Mouse (Mus musculus): ENCODE data around the gene Ubap1.

Gene Ubap1

GRCm38 (mm10) chr4:41353265-41353664, 4.5 kb downstream of the Ubap1 start:
- DNase-seq (ENCODE audit: low read depth, low spot score) = no peak

- DNase-seq (ENCODE audit: low read depth, low spot score) = no peak
Measured at GRCm38 (mm10) chr4:41357154-41357553, 8.4 kb downstream of the Ubap1 start.

GRCm38 (mm10) chr4:41358669-41359068, 9.9 kb downstream of the Ubap1 start:
- no peak for DNase-seq (ENCODE audit: low read depth, low spot score)

- no peak for DNase-seq (ENCODE audit: low read depth, low spot score)
Measured at GRCm38 (mm10) chr4:41359358-41359757, 10.6 kb downstream of the Ubap1 start.

GRCm38 (mm10) chr4:41361059-41361458, 12.3 kb downstream of the Ubap1 start:
- DNase-seq (ENCODE audit: low read depth, low spot score) = no peak

- DNase-seq (ENCODE audit: low read depth, low spot score) = no peak
Measured at GRCm38 (mm10) chr4:41368198-41368597, 19.4 kb downstream of the Ubap1 start.

- DNase-seq (ENCODE audit: low read depth, low spot score) = no peak
Measured at GRCm38 (mm10) chr4:41369702-41370437, 21.1 kb downstream of the Ubap1 start.

- no peak for DNase-seq (ENCODE audit: low read depth, low spot score)
Measured at GRCm38 (mm10) chr4:41377567-41377966, 28.8 kb downstream of the Ubap1 start.

- no peak for DNase-seq (ENCODE audit: low read depth, low spot score)
Measured at GRCm38 (mm10) chr4:41381213-41381950, 32.6 kb downstream of the Ubap1 start.

GRCm38 (mm10) chr4:41386412-41386975, 37.7 kb downstream of the Ubap1 start:
- DNase-seq (ENCODE audit: low read depth, low spot score) = no peak

- peak; percentile 82 for DNase-seq (ENCODE audit: low read depth, low spot score)
Measured at GRCm38 (mm10) chr4:41387755-41388469, 39.1 kb downstream of the Ubap1 start.

GRCm38 (mm10) chr4:41388616-41389015, 39.8 kb downstream of the Ubap1 start:
- no peak for DNase-seq (ENCODE audit: low read depth, low spot score)

- no peak for DNase-seq (ENCODE audit: low read depth, low spot score)
Measured at GRCm38 (mm10) chr4:41389240-41389639, 40.4 kb downstream of the Ubap1 start.

GRCm38 (mm10) chr4:41390122-41390521, 41.3 kb downstream of the Ubap1 start:
- peak; percentile 67 for DNase-seq (ENCODE audit: low read depth, low spot score)

- no peak for DNase-seq (ENCODE audit: low read depth, low spot score)
Measured at GRCm38 (mm10) chr4:41391015-41391414, 42.2 kb downstream of the Ubap1 start.

- no peak for DNase-seq (ENCODE audit: low read depth, low spot score)
Measured at GRCm38 (mm10) chr4:41394651-41395050, 45.9 kb downstream of the Ubap1 start.

GRCm38 (mm10) chr4:41398353-41398752, 49.6 kb downstream of the Ubap1 start:
- DNase-seq (ENCODE audit: low read depth, low spot score) = no peak

GRCm38 (mm10) chr4:41399904-41400303, 51.1 kb downstream of the Ubap1 start:
- DNase-seq (ENCODE audit: low read depth, low spot score) = no peak

GRCm38 (mm10) chr4:41401167-41401566, 52.4 kb downstream of the Ubap1 start:
- no peak for DNase-seq (ENCODE audit: low read depth, low spot score)

GRCm38 (mm10) chr4:41401573-41401972, 52.8 kb downstream of the Ubap1 start:
- DNase-seq (ENCODE audit: low read depth, low spot score) = no peak

- no peak for DNase-seq (ENCODE audit: low read depth, low spot score)
Measured at GRCm38 (mm10) chr4:41406597-41406996, 57.8 kb downstream of the Ubap1 start.

GRCm38 (mm10) chr4:41407353-41407752, 58.6 kb downstream of the Ubap1 start:
- DNase-seq (ENCODE audit: low read depth, low spot score) = no peak

Data from c-Kit-negative CD71-positive TER-119-positive erythroid progenitor cells, embryonic 14.5 days (primary cell).